Mouse (Mus musculus) left cerebral cortex, postnatal 36 days (tissue): ENCODE data around the gene Adipor1. TPM values are rescaled to one million over a fixed set of nuclear protein-coding genes. Genes with fewer than 3 reads are reported as not detected.

Source experiments
- DNase-seq, 2 experiments: peaks; one replicate each; pipeline ENCODE4 v3.0.0; 2021 to 2022; ENCODE audit warnings: low spot score in 2 of 2, mixed read lengths in 1 of 2
- intact Hi-C: fragments of 180-260 bp; cut with DNase I; formaldehyde crosslinking; loops from one replicate; pipeline ENCODE4 v1.15.1; 2025
- total RNA-seq, 2 experiments: library from RNA; stranded (reverse); gene quantifications; 2 replicates each; pipeline ENCODE4 v1.2.3; 2021

The Adipor1 gene
- 10 to 100 TPM; 60.2 to 62.8 TPM for total RNA-seq

- DNase-seq, result peak; percentile 97
- intact Hi-C loops, result loop anchor here (5.0 kb wide), 1 partner anchor 53 kb away; the partner anchor contains the start of gene Tmem183a
Observed at GRCm38 (mm10) chr1:134415168-134415831, at the start of gene Adipor1. TSS of gene Adipor1 (plus strand) at chr1:134415378.

GRCm38 (mm10) chr1:134365491-134365890 is 49.7 kb upstream of the Adipor1 start:
- DNase-seq, result no peak
- intact Hi-C loops, result no loop called here

DNA sequence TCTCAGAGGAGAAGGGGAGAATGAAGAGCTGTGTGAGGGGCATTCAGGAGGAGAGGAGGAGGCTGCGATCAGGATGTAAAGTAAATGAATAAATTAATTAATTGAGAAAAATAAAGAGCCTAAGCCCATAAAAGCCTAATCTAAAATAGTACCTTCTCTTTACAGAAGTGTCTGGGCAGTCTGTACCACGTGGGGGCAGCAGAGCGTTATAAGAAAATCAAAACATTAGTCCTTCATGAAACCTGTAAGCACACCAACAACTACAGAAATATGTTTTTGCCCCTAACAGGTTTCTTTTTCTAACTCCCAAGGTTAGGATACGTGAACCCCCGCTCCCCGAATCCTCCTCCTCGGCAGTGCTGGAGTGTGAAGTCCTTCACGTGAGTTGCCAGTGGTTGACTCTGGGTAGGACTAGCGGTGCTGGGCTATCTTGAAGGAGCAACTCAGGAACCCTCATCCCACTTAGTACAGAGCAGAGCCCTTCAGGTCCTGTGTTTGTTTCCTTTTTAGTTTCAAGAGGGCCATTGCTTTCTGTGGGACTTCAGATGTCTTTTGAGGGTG is 46.3 kb upstream of the Adipor1 start:
- intact Hi-C loops, result no loop called here
- DNase-seq, result peak in 1 of 2 experiments; percentile 39

GRCm38 (mm10) chr1:134374124-134374523 is 41.1 kb upstream of the Adipor1 start:
- DNase-seq, result no peak
- intact Hi-C loops, result no loop called here

DNA sequence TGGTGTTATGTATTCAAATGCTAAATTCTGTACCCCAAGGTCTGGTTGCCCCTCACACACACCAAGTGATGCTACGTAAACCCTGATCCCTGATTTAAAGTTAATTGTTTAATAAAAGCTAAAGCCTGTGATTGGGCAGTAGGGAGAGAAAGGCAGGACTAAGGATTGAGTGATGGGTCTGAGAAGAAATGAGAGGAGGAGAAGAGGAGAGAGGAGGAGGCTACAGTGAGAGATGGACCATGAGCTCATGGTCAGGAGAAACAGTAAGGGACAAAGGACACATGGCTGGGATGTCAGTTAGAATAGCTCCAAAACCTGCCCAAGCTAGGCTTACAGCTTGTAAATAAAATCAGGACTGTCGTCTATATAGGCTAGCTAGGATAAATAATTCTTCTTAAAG is 34.1 kb upstream of the Adipor1 start:
- intact Hi-C loops, result no loop called here

DNA sequence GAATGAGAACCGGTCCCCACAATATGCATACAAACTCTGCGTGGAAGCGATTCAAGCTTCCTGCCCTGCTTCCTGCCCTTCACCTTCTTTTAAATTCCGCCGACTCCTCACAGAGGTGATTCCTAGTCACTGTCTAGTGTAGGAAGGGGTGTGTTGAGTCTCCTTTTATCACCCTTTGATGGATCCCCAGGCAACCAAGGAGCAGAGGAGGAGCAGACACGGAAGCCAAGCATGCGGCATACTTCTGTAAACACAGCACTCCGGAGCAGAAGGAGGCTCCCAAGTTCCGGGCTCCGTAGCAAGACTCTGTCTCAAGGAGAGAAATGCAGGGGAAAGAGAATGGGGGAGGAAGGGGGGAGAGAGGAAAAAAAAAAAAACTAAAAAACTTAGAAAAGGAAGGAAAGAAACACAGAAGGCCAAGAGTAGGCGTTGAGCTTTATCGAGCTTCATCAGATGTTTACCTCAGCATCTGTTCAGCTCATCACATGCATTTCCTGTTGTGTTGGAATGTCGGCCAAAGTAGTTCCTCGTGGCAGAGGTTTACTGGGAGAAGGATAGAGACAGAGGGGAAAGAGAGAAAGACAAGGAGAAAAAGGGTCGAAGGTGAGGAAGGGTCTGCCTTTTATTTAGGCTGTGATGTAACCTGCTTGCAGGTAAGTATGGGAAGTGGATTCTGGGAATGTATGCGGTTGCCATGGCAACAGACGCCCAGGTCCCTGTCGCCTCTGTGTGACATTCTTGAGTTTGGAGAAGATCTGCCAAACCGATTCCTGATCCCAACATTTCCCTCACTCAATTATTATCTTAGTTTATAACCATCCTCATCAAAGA is 33.2 kb upstream of the Adipor1 start:
- intact Hi-C loops, result no loop called here
- peak; percentile 14 to 18 for DNase-seq

More for the DNA sequence above, 34.1 kb upstream of the Adipor1 start:
- no peak for DNase-seq

GRCm38 (mm10) chr1:134384581-134384980 is 30.6 kb upstream of the Adipor1 start:
- no peak for DNase-seq
- intact Hi-C loops, result no loop called here

DNA sequence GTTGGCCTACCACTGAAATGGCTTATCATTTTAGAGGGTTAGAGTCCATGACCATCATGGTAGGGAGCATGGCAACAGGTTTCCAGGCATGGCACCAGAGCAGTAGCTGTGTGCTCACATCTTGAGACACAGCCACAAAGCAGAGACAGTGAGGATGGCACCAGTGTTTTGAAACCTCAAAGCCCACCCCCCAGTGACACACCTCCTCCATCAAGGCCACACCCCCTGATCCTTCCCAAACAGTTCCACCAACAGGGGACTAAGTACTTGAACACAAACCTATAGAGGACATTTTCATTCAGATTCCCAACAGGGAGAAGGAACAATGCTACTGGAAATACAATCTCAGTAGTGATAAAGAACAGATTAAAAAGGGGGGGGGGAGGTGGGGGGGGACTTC is 30.0 kb upstream of the Adipor1 start:
- intact Hi-C loops, result no loop called here

DNA sequence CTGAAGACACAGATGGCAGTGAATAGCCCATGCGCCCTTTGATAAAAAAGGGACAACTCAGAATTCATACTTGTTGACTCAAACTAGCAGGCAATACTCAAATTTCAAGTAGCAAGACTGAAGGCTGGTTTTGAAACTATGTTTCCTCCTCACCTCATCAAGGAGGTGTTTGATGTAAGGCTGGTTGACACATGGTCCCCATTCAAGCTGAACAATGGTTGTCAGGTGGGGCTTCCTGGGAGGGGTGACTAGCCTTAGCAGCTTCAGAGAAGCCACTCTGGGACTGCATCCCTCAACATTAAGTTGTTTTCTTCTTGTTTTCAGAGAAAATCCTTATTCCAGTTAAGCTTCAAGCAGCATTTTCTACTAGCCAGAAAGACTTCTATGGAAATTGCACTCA is 29.5 kb upstream of the Adipor1 start, which contains the start of gene 4933406M09Rik:
TSS of gene 4933406M09Rik (plus strand) at position 275 of the 400 bp plus-strand sequence.
- intact Hi-C loops, result no loop called here
- no peak for DNase-seq

More for the DNA sequence above, 30.0 kb upstream of the Adipor1 start:
- no peak for DNase-seq

DNA sequence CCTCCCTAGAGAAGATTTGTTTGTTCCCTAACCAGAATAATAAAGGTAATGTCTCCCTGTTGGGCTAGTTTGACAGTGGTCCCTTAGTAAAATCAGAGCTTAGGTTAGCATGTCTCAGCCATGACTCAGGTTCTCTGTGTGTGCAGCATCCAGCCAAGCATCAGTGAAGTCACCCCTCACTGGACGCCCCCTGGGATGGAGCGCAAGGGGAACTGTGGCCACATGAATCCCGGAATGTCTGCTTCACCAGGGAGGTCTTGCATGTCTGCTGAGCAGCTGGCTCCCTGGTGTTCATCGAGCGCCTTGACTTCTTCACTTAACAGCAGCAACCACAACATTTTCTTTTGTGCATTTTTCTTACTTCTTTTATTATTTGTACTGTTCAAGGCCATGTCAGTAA is 21.4 kb upstream of the Adipor1 start:
- no peak for DNase-seq
- intact Hi-C loops, result no loop called here

- intact Hi-C loops, result no loop called here
- DNase-seq, result no peak
Observed at GRCm38 (mm10) chr1:134398210-134398609, 17.0 kb upstream of the Adipor1 start.

DNA sequence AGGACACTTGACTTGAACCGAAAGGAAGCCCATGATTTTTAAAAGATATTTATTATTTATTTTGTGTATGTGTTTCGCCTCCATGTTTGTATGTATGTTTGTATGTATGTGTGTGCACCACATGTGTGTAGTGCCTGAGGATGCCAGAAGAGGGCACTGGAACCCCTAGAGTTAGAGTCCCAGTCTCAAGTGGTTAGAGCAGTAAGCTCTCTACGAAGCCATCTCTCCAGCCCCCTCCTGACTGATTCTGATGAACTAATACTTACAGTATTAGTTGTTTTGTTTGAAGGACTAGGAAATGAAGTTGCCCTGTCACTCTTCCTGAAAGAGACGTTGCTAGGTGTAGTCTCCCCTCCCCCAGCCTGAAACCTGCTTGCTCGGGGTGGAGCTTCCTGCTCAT is 15.4 kb upstream of the Adipor1 start:
- intact Hi-C loops, result no loop called here
- no peak for DNase-seq

DNA sequence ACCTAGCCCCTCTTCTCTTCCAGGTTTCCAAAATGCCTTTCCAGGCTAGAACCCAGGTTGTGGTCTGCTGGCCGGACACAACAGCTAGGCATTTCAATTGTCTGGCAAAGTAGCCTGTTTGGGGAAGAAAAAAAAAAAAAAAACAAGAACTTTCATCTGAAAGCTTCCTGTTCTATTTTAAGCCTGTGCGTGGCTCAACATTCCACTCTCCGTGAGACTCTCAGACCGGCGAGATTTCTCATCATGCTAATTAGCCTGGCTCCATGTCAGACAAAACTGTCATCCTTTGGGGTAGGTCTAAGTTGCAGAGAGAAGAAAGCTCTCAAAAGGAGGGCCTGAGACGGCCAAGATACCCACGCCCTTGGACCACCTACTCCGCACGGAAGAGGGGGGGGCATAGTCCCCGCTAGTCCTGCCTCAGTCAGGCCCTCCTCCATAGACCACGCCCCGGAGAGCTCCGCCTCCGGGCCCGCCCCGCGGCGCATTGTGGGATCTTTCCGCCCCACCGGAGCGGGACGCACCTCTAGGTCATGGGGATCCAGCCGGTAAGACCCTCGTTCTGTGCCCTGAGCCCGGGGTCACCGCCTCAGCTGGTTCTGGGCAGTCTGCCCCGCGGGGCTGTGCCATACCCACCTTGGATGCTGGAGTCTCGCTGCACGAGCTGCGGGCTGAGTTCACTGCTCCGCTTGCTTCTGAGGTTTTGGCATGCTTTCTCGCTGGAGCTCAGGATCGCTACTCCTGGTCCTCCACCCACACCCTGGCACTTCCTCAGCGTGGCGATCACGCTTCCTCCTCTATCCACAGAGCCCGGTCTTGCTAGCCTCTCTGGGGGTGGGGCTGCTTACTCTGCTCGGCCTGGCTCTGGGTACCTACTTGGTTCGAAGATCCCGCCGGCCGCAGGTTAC is 9.4 kb upstream of the Adipor1 start, which contains the start of gene Cyb5r1:
TSS of gene Cyb5r1 (plus strand) at position 51 of the 905 bp plus-strand sequence.
- DNase-seq, result peak; percentile 62 to 71
- intact Hi-C loops, result no loop called here

GRCm38 (mm10) chr1:134406414-134406771 is 8.8 kb upstream of the Adipor1 start:
- no peak for DNase-seq
- intact Hi-C loops, result no loop called here

- intact Hi-C loops, result no loop called here
Observed at GRCm38 (mm10) chr1:134408080-134408479, 7.1 kb upstream of the Adipor1 start.

GRCm38 (mm10) chr1:134411706-134412629 is 3.2 kb upstream of the Adipor1 start:
- DNase-seq, result no peak
- intact Hi-C loops, result no loop called here

More at GRCm38 (mm10) chr1:134408080-134408479, 7.1 kb upstream of the Adipor1 start:
- DNase-seq, result no peak

DNA sequence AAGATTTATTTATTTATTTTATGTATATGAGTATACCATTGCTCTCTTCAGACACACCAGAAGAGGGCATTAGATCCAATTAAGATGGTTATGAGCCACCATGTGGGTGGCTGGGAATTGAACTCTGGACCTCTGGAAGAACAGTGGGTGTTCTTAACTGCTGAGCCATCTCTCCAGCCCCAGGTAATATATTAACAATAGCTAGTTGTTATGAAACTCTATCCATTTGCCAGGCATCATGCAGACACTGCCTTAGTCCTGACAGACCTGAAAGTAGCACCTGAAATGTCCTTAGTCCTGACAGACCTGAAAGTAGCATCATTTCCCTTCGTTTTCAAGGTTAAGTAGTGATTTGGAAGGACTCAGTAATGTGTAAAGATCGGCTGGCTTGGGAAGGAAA is 1.1 kb upstream of the Adipor1 start:
- DNase-seq, result no peak
- intact Hi-C loops, result no loop called here

- intact Hi-C loops, result loop anchor here (5.0 kb wide), 1 partner anchor 52 kb away; the partner anchor contains the start of gene Tmem183a
Observed at GRCm38 (mm10) chr1:134414501-134415167, 544 bp upstream of the Adipor1 start.

More at GRCm38 (mm10) chr1:134414501-134415167, 544 bp upstream of the Adipor1 start:
- DNase-seq, result no peak
